Mouse (Mus musculus): ENCODE measurements around the gene Gm20830. TPM values are rescaled to one million over a fixed set of nuclear protein-coding genes. Genes with fewer than 3 reads are reported as not detected.
"Not testable (repeated sequence)": the region's sequence is repeated elsewhere in the genome, so short reads cannot be mapped to it uniquely, and the experiment has no call there.

Gm20830 gene
- total RNA-seq (2021), result not detected
- long read RNA-seq, experiment 1, result 0 reads
- long read RNA-seq, experiment 2, result 0 reads

- intact Hi-C loops (cut with DNase I), result not testable (repeated sequence)
Measured at GRCm38 (mm10) chrY:6918182-6918581, at the start of gene Gm20830. TSS of gene Gm20830 (minus strand) at chrY:6918282.

More at GRCm38 (mm10) chrY:6918182-6918581, at the start of gene Gm20830:
- not testable (repeated sequence) for DNase-seq

Other genes starting within 250 kb of the Gm20830 start
- gene Gm21719, start 235.4 kb downstream of the Gm20830 start, total RNA-seq (2021), result not detected